In genomic region chr10:80431570-80432386, GRCm38 (mm10) we compare ENCODE assay signal across 8 mouse cellular contexts. TPM values are rescaled to one million over a fixed set of nuclear protein-coding genes. Genes with fewer than 3 reads are reported as not detected.
DNase-seq lines count a peak whose midpoint lies in the region; ATAC-seq and TF ChIP-seq lines count a peak whose summit lies in the region.

No protein-coding gene starts in this region.

- no peak for ATAC-seq in hindbrain, embryonic 13.5 days (ENCODE audit: low FRiP score)
- no peak for ATAC-seq in midbrain, embryonic 16.5 days

- DNase-seq in left cerebral cortex, adult 2 months (ENCODE audit: extremely low spot score in 1 of 2, low spot score in 2 of 2): no peak
- DNase-seq in left cerebral cortex, postnatal 4 days: no peak
- no peak for DNase-seq in embryonic facial prominence, embryonic 10.5 days (ENCODE audit: low spot score)
- DNase-seq in ovary, postnatal 14 days (ENCODE audit: low spot score): no peak
- no peak for DNase-seq in layer of hippocampus, postnatal 10 days (ENCODE audit: low spot score in 2 of 2)
- DNase-seq in embryo, embryonic 10.5 days (ENCODE audit: low spot score): no peak

- peaks cover 46% of the 10 kb centered on the region for H3K36me3 ChIP-seq in embryonic facial prominence, embryonic 10.5 days (replicated peaks)
- H3K36me3 ChIP-seq in hindbrain, embryonic 13.5 days: peaks cover 42% of the 10 kb centered on the region
- H3K36me3 ChIP-seq in midbrain, embryonic 16.5 days (ENCODE audit: control insufficient read depth, insufficient read depth, low read length): peaks cover 20% of the 10 kb centered on the region

- no peak overlapping the region for H3K27ac ChIP-seq in left cerebral cortex, adult 2 months
- H3K27ac ChIP-seq in embryonic facial prominence, embryonic 10.5 days (replicated peaks): peak overlapping the region; percentile 100
- H3K27ac ChIP-seq in hindbrain, embryonic 13.5 days: peak overlapping the region; percentile 60
- H3K27ac ChIP-seq in midbrain, embryonic 16.5 days (ENCODE audit: low read length): peak overlapping the region; percentile 13; the same call in 1 of the 2 replicates

- 29% methylated on average over 16 of the region's 16 CpGs for WGBS in embryonic facial prominence, embryonic 10.5 days
- 15% methylated on average over 16 of the region's 16 CpGs for WGBS in hindbrain, embryonic 13.5 days
- WGBS in midbrain, embryonic 16.5 days: 19% methylated on average over 15 of the region's 16 CpGs

- H3K9me3 ChIP-seq in embryonic facial prominence, embryonic 10.5 days: no peaks in the 10 kb centered on the region
- H3K9me3 ChIP-seq in hindbrain, embryonic 13.5 days: no peaks in the 10 kb centered on the region
- H3K9me3 ChIP-seq in midbrain, embryonic 16.5 days (replicated peaks; ENCODE audit: control insufficient read depth, low read length, poor library complexity, severe bottlenecking): no peaks in the 10 kb centered on the region

- intact Hi-C loops in left cerebral cortex, adult 2 months (cut with DNase I): no loop called here
- intact Hi-C loops in left cerebral cortex, postnatal 4 days (cut with DNase I): no loop called here

- peak overlapping the region; percentile 99; the same call in 1 of the 2 replicates for H3K4me3 ChIP-seq in left cerebral cortex, adult 2 months
- H3K4me3 ChIP-seq in embryonic facial prominence, embryonic 10.5 days: peak overlapping the region; percentile 97
- peak overlapping the region; percentile 89 for H3K4me3 ChIP-seq in hindbrain, embryonic 13.5 days
- H3K4me3 ChIP-seq in midbrain, embryonic 16.5 days (ENCODE audit: low read depth, low read length): peak overlapping the region; percentile 90

- TF ChIP-seq CTCF in left cerebral cortex, adult 2 months (IDR thresholded peaks at IDR 0.05): no peak

- peak overlapping the region; percentile 98 for H3K9ac ChIP-seq in hindbrain, embryonic 13.5 days
- H3K9ac ChIP-seq in midbrain, embryonic 16.5 days (ENCODE audit: low read depth, low read length): peak overlapping the region; percentile 95

- peaks cover 45% of the 10 kb centered on the region for H3K4me1 ChIP-seq in embryonic facial prominence, embryonic 10.5 days
- peaks cover 38% of the 10 kb centered on the region for H3K4me1 ChIP-seq in hindbrain, embryonic 13.5 days (replicated peaks)
- H3K4me1 ChIP-seq in midbrain, embryonic 16.5 days (ENCODE audit: control insufficient read depth, insufficient read depth, low read length): peaks cover 23% of the 10 kb centered on the region

- H3K4me2 ChIP-seq in hindbrain, embryonic 13.5 days: peak overlapping the region; percentile 78
- H3K4me2 ChIP-seq in midbrain, embryonic 16.5 days (ENCODE audit: low read length): peak overlapping the region; percentile 72

- H3K27me3 ChIP-seq in embryonic facial prominence, embryonic 10.5 days (replicated peaks; ENCODE audit: low read depth, poor library complexity, severe bottlenecking): peaks cover 6% of the 10 kb centered on the region; the same call in 1 of the 2 replicates
- H3K27me3 ChIP-seq in hindbrain, embryonic 13.5 days: peaks cover 2% of the 10 kb centered on the region; the same call in 1 of the 2 replicates
- no peaks in the 10 kb centered on the region for H3K27me3 ChIP-seq in midbrain, embryonic 16.5 days (ENCODE audit: control insufficient read depth, insufficient read depth, low read depth, low read length)

RNA-seq across cellular contexts. Expression of gene Tcf3, which starts 1.7 kb away (rescaled TPM):
- total RNA-seq in left cerebral cortex, adult 2 months (2021): 10 to 100 TPM; 28.9 to 30.1 TPM
- total RNA-seq in left cerebral cortex, postnatal 4 days (2021): 10 to 100 TPM; 51.9 to 53.7 TPM
- 225 and 235 TPM in 2 replicates for polyA plus RNA-seq in embryonic facial prominence, embryonic 10.5 days (2016; fragmentation: Nextera tagmentation; extraction: Ambion mirVana)
- 60.9 and 62.5 TPM in 2 replicates for polyA plus RNA-seq in hindbrain, embryonic 13.5 days (2015; fragmentation: Nextera tagmentation; extraction: Ambion mirVana)
- polyA plus RNA-seq in midbrain, embryonic 16.5 days (2015; fragmentation: Nextera tagmentation; extraction: Ambion mirVana): 30.2 and 35.2 TPM in 2 replicates
- total RNA-seq in layer of hippocampus, postnatal 10 days (2021): 10 to 100 TPM; 36.1 to 42.9 TPM

RNA-seq across cellular contexts. Expression of gene Uqcr11, which starts 25.1 kb away (rescaled TPM):
- total RNA-seq in left cerebral cortex, adult 2 months (2021): 100 to 1,000 TPM; 373 to 394 TPM
- total RNA-seq in left cerebral cortex, postnatal 4 days (2021): 100 to 1,000 TPM; 282 to 286 TPM
- 615 and 629 TPM in 2 replicates for polyA plus RNA-seq in embryonic facial prominence, embryonic 10.5 days (2016; fragmentation: Nextera tagmentation; extraction: Ambion mirVana)
- 575 and 577 TPM in 2 replicates for polyA plus RNA-seq in hindbrain, embryonic 13.5 days (2015; fragmentation: Nextera tagmentation; extraction: Ambion mirVana)
- 455 and 532 TPM in 2 replicates for polyA plus RNA-seq in midbrain, embryonic 16.5 days (2015; fragmentation: Nextera tagmentation; extraction: Ambion mirVana)
- total RNA-seq in layer of hippocampus, postnatal 10 days (2021): 100 to 1,000 TPM; 503 to 527 TPM

RNA-seq across cellular contexts. Expression of gene Mbd3, which starts 32.4 kb away (rescaled TPM):
- 100 to 1,000 TPM; 139 to 150 TPM for total RNA-seq in left cerebral cortex, adult 2 months (2021)
- 100 to 1,000 TPM; 138 to 147 TPM for total RNA-seq in left cerebral cortex, postnatal 4 days (2021)
- 371 and 377 TPM in 2 replicates for polyA plus RNA-seq in embryonic facial prominence, embryonic 10.5 days (2016; fragmentation: Nextera tagmentation; extraction: Ambion mirVana)
- 230 TPM in 2 replicates for polyA plus RNA-seq in hindbrain, embryonic 13.5 days (2015; fragmentation: Nextera tagmentation; extraction: Ambion mirVana)
- 174 and 188 TPM in 2 replicates for polyA plus RNA-seq in midbrain, embryonic 16.5 days (2015; fragmentation: Nextera tagmentation; extraction: Ambion mirVana)
- 100 to 1,000 TPM; 119 to 129 TPM for total RNA-seq in layer of hippocampus, postnatal 10 days (2021)

RNA-seq across cellular contexts. Expression of gene Mex3d, which starts 44.3 kb away (rescaled TPM):
- total RNA-seq in left cerebral cortex, adult 2 months (2021): 10 to 100 TPM; 19.2 to 20.6 TPM
- 10 to 100 TPM; 75.5 to 80.1 TPM for total RNA-seq in left cerebral cortex, postnatal 4 days (2021)
- 6.4 and 7.1 TPM in 2 replicates for polyA plus RNA-seq in embryonic facial prominence, embryonic 10.5 days (2016; fragmentation: Nextera tagmentation; extraction: Ambion mirVana)
- polyA plus RNA-seq in hindbrain, embryonic 13.5 days (2015; fragmentation: Nextera tagmentation; extraction: Ambion mirVana): 14.8 and 16.5 TPM in 2 replicates
- 13.6 and 15.0 TPM in 2 replicates for polyA plus RNA-seq in midbrain, embryonic 16.5 days (2015; fragmentation: Nextera tagmentation; extraction: Ambion mirVana)
- total RNA-seq in layer of hippocampus, postnatal 10 days (2021): 10 to 100 TPM; 33.6 to 36.6 TPM
